Mouse (Mus musculus) activated CD4-positive, CD25-positive, alpha-beta regulatory T cell, adult 9 weeks (primary cell): Measurements from ENCODE around the gene Synpr. TPM values are rescaled to one million over a fixed set of nuclear protein-coding genes. Genes with fewer than 3 reads are reported as not detected.

Source experiments
- polyA plus RNA-seq: library from polyadenylated mRNA; unstranded; fragments of 100-300 nt; shearing (Covaris generic); gene quantifications from one replicate; pipeline ENCODE4 v1.2.1, GENCODE M21; 2017

Gene Synpr
- not detected for polyA plus RNA-seq

GRCm38 (mm10) chr14:13284091-13284844, at the start of gene Synpr:
TSS of gene Synpr (plus strand) at chr14:13284780.

